Mouse (Mus musculus) lung, embryonic 15.5 days (tissue): ENCODE data around the gene Lrmda. TPM values are rescaled to one million over a fixed set of nuclear protein-coding genes. Genes with fewer than 3 reads are reported as not detected.

Experiments
- ATAC-seq: fragments of 200-750 bp; cut with Nextera tagmentation; 2 replicates; pipeline ENCODE4 v1.8.0; 2017; ENCODE audit warnings: moderate number of reproducible peaks, borderline replicate concordance; ENCODE audit not compliant: low FRiP score, low TSS enrichment; ENCODE audit errors: extremely low read depth
- H3K27ac ChIP-seq: fragments of 300-500 bp; sonication (generic); 2 replicates; pipeline ENCODE4 v1.5.1; 2015; ENCODE audit warnings: moderate library complexity, mild to moderate bottlenecking, inconsistent platforms
- H3K27me3 ChIP-seq: fragments of 300-500 bp; sonication (generic); 2 replicates; pipeline ENCODE4 v1.6.1; 2015; ENCODE audit warnings: inconsistent platforms
- H3K36me3 ChIP-seq: fragments of 300-500 bp; sonication (generic); 2 replicates; pipeline ENCODE4 v1.6.1; 2015; ENCODE audit warnings: inconsistent platforms
- H3K4me1 ChIP-seq: fragments of 300-500 bp; sonication (generic); 2 replicates; pipeline ENCODE4 v1.6.1; 2015; ENCODE audit warnings: inconsistent platforms
- H3K4me2 ChIP-seq: fragments of 300-500 bp; sonication (generic); 2 replicates; pipeline ENCODE4 v1.6.1; 2015; ENCODE audit warnings: inconsistent platforms, mild to moderate bottlenecking, moderate library complexity
- H3K4me3 ChIP-seq: fragments of 300-500 bp; sonication (generic); 2 replicates; pipeline ENCODE4 v1.5.1; 2015; ENCODE audit warnings: mild to moderate bottlenecking, inconsistent platforms
- H3K9ac ChIP-seq: fragments of 300-500 bp; sonication (generic); 2 replicates; pipeline ENCODE4 v1.6.1; 2015; ENCODE audit warnings: inconsistent platforms
- H3K9me3 ChIP-seq: fragments of 300-500 bp; sonication (generic); 2 replicates; pipeline ENCODE4 v1.6.1; 2016; ENCODE audit warnings: inconsistent platforms
- WGBS: fragments of 180-500 bp; shearing (Covaris S2); methylation state at CpG from one replicate; pipeline ENCODE4 v1.1.7; 2015; 5-methylcytosine and 5-hydroxymethylcytosine counted together
- polyA plus RNA-seq: library from polyadenylated mRNA; unstranded; fragments of >200 nt; fragmentation: Nextera tagmentation; extraction: Ambion mirVana; gene quantifications from 2 replicates; pipeline ENCODE4 v1.2.1, GENCODE M21; 2015

The Lrmda gene
- polyA plus RNA-seq, 1 experiment from 2014 or later = 0.39 TPM

GRCm38 (mm10) chr14:22630361-22630867 is 610.9 kb downstream of the Lrmda start:
- H3K9me3 ChIP-seq = no peaks in the 10 kb centered on the region
- no peaks in the 10 kb centered on the region for H3K36me3 ChIP-seq
- H3K4me3 ChIP-seq = no peak overlapping the region
- H3K27me3 ChIP-seq = no peaks in the 10 kb centered on the region
- H3K27ac ChIP-seq = no peak overlapping the region
- no peaks in the 10 kb centered on the region for H3K4me1 ChIP-seq
- WGBS = 81% methylated on average over 9 of the region's 9 CpGs
- no peak overlapping the region for H3K9ac ChIP-seq
- H3K4me2 ChIP-seq = no peak overlapping the region
- ATAC-seq = no peak

- WGBS = 62% methylated on average over 1 of the region's 1 CpGs
- no peak overlapping the region for H3K4me3 ChIP-seq
- H3K4me2 ChIP-seq = no peak overlapping the region
- no peak overlapping the region for H3K9ac ChIP-seq
- H3K27me3 ChIP-seq = no peaks in the 10 kb centered on the region
- no peak for ATAC-seq
- no peak overlapping the region for H3K27ac ChIP-seq
- H3K36me3 ChIP-seq = no peaks in the 10 kb centered on the region
- no peaks in the 10 kb centered on the region for H3K4me1 ChIP-seq
- H3K9me3 ChIP-seq = no peaks in the 10 kb centered on the region
Observed at GRCm38 (mm10) chr14:22633612-22634011, 614.1 kb downstream of the Lrmda start.

- no peak for ATAC-seq
- no peak overlapping the region for H3K4me3 ChIP-seq
- no peaks in the 10 kb centered on the region for H3K9me3 ChIP-seq
- H3K4me1 ChIP-seq = peaks cover 18% of the 10 kb centered on the region
- no peaks in the 10 kb centered on the region for H3K27me3 ChIP-seq
- H3K9ac ChIP-seq = no peak overlapping the region
- H3K27ac ChIP-seq = no peak overlapping the region
- H3K36me3 ChIP-seq = no peaks in the 10 kb centered on the region
- no peak overlapping the region for H3K4me2 ChIP-seq
- WGBS = 62% methylated on average over 4 of the region's 4 CpGs
Observed at GRCm38 (mm10) chr14:22643494-22643893, 624.0 kb downstream of the Lrmda start.

- Histone ChIP-seq H3K27me3 (no peaks in the 10 kb centered on the region), H3K4me1 (peaks cover 50% of the 10 kb centered on the region), H3K36me3 (no peaks in the 10 kb centered on the region), H3K4me2 (no peak overlapping the region), H3K27ac (peak overlapping the region; percentile 53), H3K9ac (no peak overlapping the region), H3K4me3 (no peak overlapping the region), H3K9me3 (no peaks in the 10 kb centered on the region)
- 22% methylated on average over 9 of the region's 9 CpGs for WGBS
- peak; percentile 88 for ATAC-seq
Observed at GRCm38 (mm10) chr14:22647879-22648611, 628.5 kb downstream of the Lrmda start.

GRCm38 (mm10) chr14:22649411-22649911 is 629.9 kb downstream of the Lrmda start:
- Histone ChIP-seq H3K27me3 (no peaks in the 10 kb centered on the region), H3K36me3 (no peaks in the 10 kb centered on the region), H3K9me3 (no peaks in the 10 kb centered on the region), H3K27ac (peak overlapping the region; percentile 77), H3K4me2 (peak overlapping the region; percentile 37; the same call in 1 of the 2 replicates), H3K4me1 (peaks cover 50% of the 10 kb centered on the region), H3K9ac (no peak overlapping the region), H3K4me3 (no peak overlapping the region)
- no peak for ATAC-seq
- WGBS = 15% methylated on average over 5 of the region's 5 CpGs

- Histone ChIP-seq H3K4me1 (peaks cover 50% of the 10 kb centered on the region), H3K9ac (peak overlapping the region; percentile 14; the same call in 1 of the 2 replicates), H3K27ac (peak overlapping the region; percentile 77), H3K27me3 (no peaks in the 10 kb centered on the region), H3K4me2 (peak overlapping the region; percentile 37), H3K9me3 (no peaks in the 10 kb centered on the region), H3K4me3 (no peak overlapping the region; the same call in 1 of the 2 replicates), H3K36me3 (no peaks in the 10 kb centered on the region)
- peak; percentile 58; the same call in 1 of the 2 replicates for ATAC-seq
- 8% methylated on average over 17 of the region's 17 CpGs for WGBS
Observed at GRCm38 (mm10) chr14:22649985-22650984, 630.8 kb downstream of the Lrmda start.

GRCm38 (mm10) chr14:22651131-22651952 is 631.8 kb downstream of the Lrmda start:
- H3K4me2 ChIP-seq = peak overlapping the region; percentile 37
- no peak for ATAC-seq
- H3K27ac ChIP-seq = peak overlapping the region; percentile 77

GRCm38 (mm10) chr14:22662496-22662895 is 643.0 kb downstream of the Lrmda start:
- no peaks in the 10 kb centered on the region for H3K27me3 ChIP-seq
- H3K36me3 ChIP-seq = no peaks in the 10 kb centered on the region
- WGBS = 69% methylated on average over 3 of the region's 3 CpGs
- H3K4me2 ChIP-seq = no peak overlapping the region
- H3K9me3 ChIP-seq = no peaks in the 10 kb centered on the region
- H3K9ac ChIP-seq = no peak overlapping the region
- ATAC-seq = no peak
- H3K27ac ChIP-seq = no peak overlapping the region
- 0 out of 2 replicates have a peak, but pooled peaks cover 4% of the 10 kb centered on the region for H3K4me1 ChIP-seq
- no peak overlapping the region for H3K4me3 ChIP-seq

More at GRCm38 (mm10) chr14:22651131-22651952, 631.8 kb downstream of the Lrmda start:
- Histone ChIP-seq H3K9ac (peak overlapping the region; percentile 11; the same call in 1 of the 2 replicates), H3K27me3 (no peaks in the 10 kb centered on the region), H3K9me3 (no peaks in the 10 kb centered on the region), H3K4me1 (peaks cover 48% of the 10 kb centered on the region), H3K36me3 (no peaks in the 10 kb centered on the region), H3K4me3 (no peak overlapping the region)
- WGBS = 30% methylated on average over 14 of the region's 14 CpGs

- Histone ChIP-seq H3K27ac (no peak overlapping the region), H3K4me1 (peaks cover 21% of the 10 kb centered on the region), H3K9ac (no peak overlapping the region), H3K4me2 (no peak overlapping the region), H3K9me3 (no peaks in the 10 kb centered on the region), H3K4me3 (no peak overlapping the region), H3K27me3 (no peaks in the 10 kb centered on the region), H3K36me3 (no peaks in the 10 kb centered on the region)
- no peak for ATAC-seq
- 40% methylated on average over 3 of the region's 3 CpGs for WGBS
Observed at GRCm38 (mm10) chr14:22666437-22666836, 646.9 kb downstream of the Lrmda start.

GRCm38 (mm10) chr14:22668302-22668701 is 648.8 kb downstream of the Lrmda start:
- Histone ChIP-seq H3K4me1 (peaks cover 21% of the 10 kb centered on the region), H3K9me3 (no peaks in the 10 kb centered on the region), H3K4me3 (no peak overlapping the region), H3K27ac (no peak overlapping the region), H3K4me2 (no peak overlapping the region), H3K36me3 (no peaks in the 10 kb centered on the region), H3K9ac (no peak overlapping the region), H3K27me3 (no peaks in the 10 kb centered on the region)
- ATAC-seq = peak; percentile 42; the same call in 1 of the 2 replicates
- 15% methylated on average over 8 of the region's 8 CpGs for WGBS

GRCm38 (mm10) chr14:22668711-22669110 is 649.2 kb downstream of the Lrmda start:
- no peaks in the 10 kb centered on the region for H3K36me3 ChIP-seq
- peaks cover 21% of the 10 kb centered on the region for H3K4me1 ChIP-seq
- H3K4me3 ChIP-seq = no peak overlapping the region
- H3K27ac ChIP-seq = no peak overlapping the region
- no peaks in the 10 kb centered on the region for H3K27me3 ChIP-seq
- no peak overlapping the region for H3K9ac ChIP-seq
- no peak for ATAC-seq
- no peak overlapping the region for H3K4me2 ChIP-seq
- H3K9me3 ChIP-seq = no peaks in the 10 kb centered on the region
- 12% methylated on average over 6 of the region's 6 CpGs for WGBS
